Mouse (Mus musculus): ENCODE data around the gene Ccn5. TPM values are rescaled to one million over a fixed set of nuclear protein-coding genes. Genes with fewer than 3 reads are reported as not detected.

The Ccn5 gene
- total and polyA plus RNA-seq, 3 experiments: 1.3 to 18.4 (median 2.6) TPM

GRCm38 (mm10) chr2:163803838-163804237 is 16.8 kb upstream of the Ccn5 start:
- Histone ChIP-seq H3K4me1 (ENCODE audit: control insufficient read depth, insufficient read depth, low read length) (peaks cover 1% of the 10 kb centered on the region; the same call in 1 of the 2 replicates), H3K27me3 (ENCODE audit: control insufficient read depth, insufficient read depth, low read length) (no peaks in the 10 kb centered on the region), H3K4me3 (no peak overlapping the region), H3K36me3 (ENCODE audit: control insufficient read depth, insufficient read depth, low read length) (no peaks in the 10 kb centered on the region), H3K9ac (ENCODE audit: low read depth, low read length) (no peak overlapping the region), H3K79me2 (replicated peaks; ENCODE audit: control insufficient read depth, insufficient read depth, low read length) (no peaks in the 10 kb centered on the region), H3K27ac (no peak overlapping the region)
- no peak for DNase-seq
- 68% methylated on average over 5 of the region's 5 CpGs for WGBS
- intact Hi-C loops (cut with DNase I): no loop called here
- TF ChIP-seq POLR2A (IDR thresholded peaks at IDR 0.05; ENCODE audit: insufficient read depth, low read depth, low read length): no peak
- no peak for TF ChIP-seq EP300 (IDR thresholded peaks at IDR 0.05; ENCODE audit: insufficient read depth, low read depth, low read length)
- TF ChIP-seq CTCF (IDR thresholded peaks at IDR 0.05): no peak

- H3K4me1 ChIP-seq (ENCODE audit: control insufficient read depth, insufficient read depth, low read length): no peaks in the 10 kb centered on the region
- H3K9ac ChIP-seq (ENCODE audit: low read depth, low read length): no peak overlapping the region
- no peaks in the 10 kb centered on the region for H3K27me3 ChIP-seq (ENCODE audit: control insufficient read depth, insufficient read depth, low read length)
- no peaks in the 10 kb centered on the region for H3K36me3 ChIP-seq (ENCODE audit: control insufficient read depth, insufficient read depth, low read length)
- no peak overlapping the region for H3K27ac ChIP-seq
- TF ChIP-seq POLR2A (IDR thresholded peaks at IDR 0.05; ENCODE audit: insufficient read depth, low read depth, low read length): no peak
- no peak for TF ChIP-seq EP300 (IDR thresholded peaks at IDR 0.05; ENCODE audit: insufficient read depth, low read depth, low read length)
- TF ChIP-seq CTCF (IDR thresholded peaks at IDR 0.05): no peak
- H3K79me2 ChIP-seq (replicated peaks; ENCODE audit: control insufficient read depth, insufficient read depth, low read length): no peaks in the 10 kb centered on the region
- DNase-seq: no peak
- no peak overlapping the region for H3K4me3 ChIP-seq
- 78% methylated on average over 4 of the region's 4 CpGs for WGBS
- intact Hi-C loops (cut with DNase I): no loop called here
Measured at GRCm38 (mm10) chr2:163809166-163809565, 11.5 kb upstream of the Ccn5 start.

- intact Hi-C loops (cut with DNase I): no loop called here
- WGBS: 40% methylated on average over 7 of the region's 7 CpGs
- no peaks in the 10 kb centered on the region for H3K79me2 ChIP-seq (replicated peaks; ENCODE audit: control insufficient read depth, insufficient read depth, low read length)
- H3K9ac ChIP-seq (ENCODE audit: low read depth, low read length): no peak overlapping the region
- H3K4me1 ChIP-seq (ENCODE audit: control insufficient read depth, insufficient read depth, low read length): no peaks in the 10 kb centered on the region
- no peak overlapping the region for H3K4me3 ChIP-seq
- no peak overlapping the region for H3K27ac ChIP-seq
- H3K27me3 ChIP-seq (ENCODE audit: control insufficient read depth, insufficient read depth, low read length): no peaks in the 10 kb centered on the region
- TF ChIP-seq POLR2A (IDR thresholded peaks at IDR 0.05; ENCODE audit: insufficient read depth, low read depth, low read length): no peak
- TF ChIP-seq CTCF (IDR thresholded peaks at IDR 0.05): no peak
- no peak for TF ChIP-seq EP300 (IDR thresholded peaks at IDR 0.05; ENCODE audit: insufficient read depth, low read depth, low read length)
- no peak for DNase-seq
- no peaks in the 10 kb centered on the region for H3K36me3 ChIP-seq (ENCODE audit: control insufficient read depth, insufficient read depth, low read length)
Measured at GRCm38 (mm10) chr2:163809704-163810103, 11.0 kb upstream of the Ccn5 start.

GRCm38 (mm10) chr2:163813077-163813476 is 7.6 kb upstream of the Ccn5 start:
- 42% methylated on average over 5 of the region's 5 CpGs for WGBS
- Histone ChIP-seq H3K36me3 (ENCODE audit: control insufficient read depth, insufficient read depth, low read length) (no peaks in the 10 kb centered on the region), H3K4me1 (ENCODE audit: control insufficient read depth, insufficient read depth, low read length) (no peaks in the 10 kb centered on the region), H3K9ac (ENCODE audit: low read depth, low read length) (no peak overlapping the region), H3K27ac (no peak overlapping the region), H3K4me3 (no peak overlapping the region), H3K27me3 (ENCODE audit: control insufficient read depth, insufficient read depth, low read length) (no peaks in the 10 kb centered on the region), H3K79me2 (replicated peaks; ENCODE audit: control insufficient read depth, insufficient read depth, low read length) (no peaks in the 10 kb centered on the region)
- no peak for DNase-seq
- intact Hi-C loops (cut with DNase I): no loop called here
- no peak for TF ChIP-seq POLR2A (IDR thresholded peaks at IDR 0.05; ENCODE audit: insufficient read depth, low read depth, low read length)
- no peak for TF ChIP-seq CTCF (IDR thresholded peaks at IDR 0.05)
- no peak for TF ChIP-seq EP300 (IDR thresholded peaks at IDR 0.05; ENCODE audit: insufficient read depth, low read depth, low read length)

DNA sequence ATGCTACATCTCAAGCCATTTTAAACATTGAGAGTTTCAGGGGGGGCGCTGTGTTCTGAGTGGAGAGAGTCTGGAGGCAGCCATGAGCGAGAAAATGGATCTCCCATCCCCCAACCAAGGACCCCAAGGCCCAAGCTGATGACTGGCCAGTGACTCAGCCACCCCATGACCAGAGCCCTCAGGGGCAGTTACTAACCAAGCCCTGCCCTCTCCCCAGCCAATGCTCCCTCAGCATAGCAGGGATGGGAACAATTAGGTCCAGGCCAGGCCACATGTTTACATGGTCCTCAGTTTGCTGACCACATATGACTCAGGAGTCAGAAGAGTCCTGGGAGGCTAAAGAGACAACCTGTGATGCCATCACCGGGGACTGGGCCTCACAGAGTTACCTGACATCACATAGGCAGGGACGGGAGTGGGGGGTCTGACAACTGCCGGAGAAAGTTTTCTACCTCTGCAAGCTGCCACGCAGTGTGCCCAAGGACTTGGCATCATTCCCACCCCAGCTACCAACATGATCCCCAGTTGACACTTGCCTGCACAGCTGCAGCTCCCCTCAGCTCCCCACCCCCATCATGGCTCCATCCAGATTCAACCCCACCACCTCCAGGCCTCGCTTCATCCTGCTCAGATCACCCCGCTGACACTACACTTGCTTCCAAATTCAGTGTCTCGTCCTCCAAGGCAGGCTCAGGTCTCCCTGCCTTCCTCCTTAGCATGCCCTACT is 5.8 kb upstream of the Ccn5 start:
- Histone ChIP-seq H3K79me2 (replicated peaks; ENCODE audit: control insufficient read depth, insufficient read depth, low read length) (no peaks in the 10 kb centered on the region), H3K27ac (no peak overlapping the region), H3K4me1 (ENCODE audit: control insufficient read depth, insufficient read depth, low read length) (peaks cover 2% of the 10 kb centered on the region; the same call in 1 of the 2 replicates), H3K36me3 (ENCODE audit: control insufficient read depth, insufficient read depth, low read length) (no peaks in the 10 kb centered on the region), H3K4me3 (no peak overlapping the region), H3K27me3 (ENCODE audit: control insufficient read depth, insufficient read depth, low read length) (no peaks in the 10 kb centered on the region), H3K9ac (ENCODE audit: low read depth, low read length) (no peak overlapping the region)
- intact Hi-C loops (cut with DNase I): no loop called here
- DNase-seq: no peak
- 87% methylated on average over 9 of the region's 9 CpGs for WGBS
- no peak for TF ChIP-seq CTCF (IDR thresholded peaks at IDR 0.05)
- no peak for TF ChIP-seq EP300 (IDR thresholded peaks at IDR 0.05; ENCODE audit: insufficient read depth, low read depth, low read length)
- TF ChIP-seq POLR2A (IDR thresholded peaks at IDR 0.05; ENCODE audit: insufficient read depth, low read depth, low read length): no peak

DNA sequence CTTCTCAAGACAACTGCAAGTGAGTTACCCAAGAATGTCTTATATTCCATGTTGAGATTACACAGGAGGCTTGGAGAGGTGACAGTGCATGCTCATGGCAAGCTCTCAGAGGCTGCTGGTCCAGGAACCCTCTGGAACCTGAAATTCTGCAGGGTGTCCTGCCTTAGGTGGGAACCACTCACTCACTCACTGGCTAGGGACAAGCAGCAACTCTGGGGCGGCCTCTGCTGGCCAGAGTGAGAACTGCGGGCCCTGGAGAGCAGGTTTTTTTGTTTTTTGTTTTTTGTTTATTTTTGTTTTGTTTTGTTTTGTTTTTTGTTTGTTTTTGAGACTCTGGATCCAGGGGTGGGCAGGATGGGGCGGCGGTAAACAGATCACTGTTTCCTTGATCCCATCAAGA is 2.6 kb downstream of the Ccn5 start:
- 4% methylated on average over 4 of the region's 4 CpGs for WGBS
- H3K27ac ChIP-seq: no peak overlapping the region
- no peak for TF ChIP-seq POLR2A (IDR thresholded peaks at IDR 0.05; ENCODE audit: insufficient read depth, low read depth, low read length)
- TF ChIP-seq EP300 (IDR thresholded peaks at IDR 0.05; ENCODE audit: insufficient read depth, low read depth, low read length): 0 out of 2 replicates have a peak, but pooled peaks have one; percentile 4
- TF ChIP-seq CTCF (IDR thresholded peaks at IDR 0.05): no peak
- H3K4me1 ChIP-seq (ENCODE audit: control insufficient read depth, insufficient read depth, low read length): peaks cover 1% of the 10 kb centered on the region; the same call in 1 of the 2 replicates
- H3K79me2 ChIP-seq (replicated peaks; ENCODE audit: control insufficient read depth, insufficient read depth, low read length): no peaks in the 10 kb centered on the region
- DNase-seq: peak; percentile 37 to 80
- H3K4me3 ChIP-seq: no peak overlapping the region
- no peaks in the 10 kb centered on the region for H3K36me3 ChIP-seq (ENCODE audit: control insufficient read depth, insufficient read depth, low read length)
- H3K27me3 ChIP-seq (ENCODE audit: control insufficient read depth, insufficient read depth, low read length): no peaks in the 10 kb centered on the region
- no peak overlapping the region for H3K9ac ChIP-seq (ENCODE audit: low read depth, low read length)
- intact Hi-C loops (cut with DNase I): loop anchor here (5.0 to 10.0 kb wide), 2 partner anchors 106 to 288 kb away; no protein-coding TSS in a partner anchor

All from heart, adult 2 months (tissue).